Mouse (Mus musculus) limb, embryonic 15.5 days (tissue): ENCODE measurements around the gene Cdk6. TPM values are rescaled to one million over a fixed set of nuclear protein-coding genes. Genes with fewer than 3 reads are reported as not detected.
"Not testable (repeated sequence)": the region's sequence is repeated elsewhere in the genome, so short reads cannot be mapped to it uniquely, and the experiment has no call there.

Experiments used
- ATAC-seq: fragments of 200-750 bp; cut with Nextera tagmentation; 2 replicates; pipeline ENCODE4 v1.8.0; 2017; ENCODE audit warnings: low read depth, moderate TSS enrichment; ENCODE audit not compliant: insufficient number of reproducible peaks, low FRiP score, low TSS enrichment
- H3K27ac ChIP-seq: fragments of 300-500 bp; sonication (generic); 2 replicates; pipeline ENCODE4 v1.5.1; 2015; ENCODE audit warnings: moderate library complexity, mild to moderate bottlenecking, inconsistent platforms
- H3K27me3 ChIP-seq: fragments of 300-500 bp; sonication (generic); 2 replicates; pipeline ENCODE4 v1.6.1; 2015; ENCODE audit warnings: inconsistent platforms
- H3K36me3 ChIP-seq: fragments of 300-500 bp; sonication (generic); 2 replicates; pipeline ENCODE4 v1.6.1; 2015; ENCODE audit warnings: inconsistent platforms
- H3K4me1 ChIP-seq: fragments of 300-500 bp; sonication (generic); 2 replicates; pipeline ENCODE4 v1.6.1; 2015; ENCODE audit warnings: inconsistent platforms
- H3K4me2 ChIP-seq: fragments of 300-500 bp; sonication (generic); 2 replicates; pipeline ENCODE4 v1.6.1; 2015; ENCODE audit warnings: mild to moderate bottlenecking, inconsistent platforms
- H3K4me3 ChIP-seq: fragments of 300-500 bp; sonication (generic); 2 replicates; pipeline ENCODE4 v1.5.1; 2015; ENCODE audit warnings: mild to moderate bottlenecking, inconsistent platforms
- H3K9ac ChIP-seq: fragments of 300-500 bp; sonication (generic); 2 replicates; pipeline ENCODE4 v1.6.1; 2015; ENCODE audit warnings: inconsistent platforms
- H3K9me3 ChIP-seq: fragments of 300-500 bp; sonication (generic); 2 replicates; pipeline ENCODE4 v1.6.1; 2016; ENCODE audit warnings: inconsistent platforms
- WGBS: fragments of 180-500 bp; shearing (Covaris S2); methylation state at CpG from one replicate; pipeline ENCODE4 v1.1.7; 2015; 5-methylcytosine and 5-hydroxymethylcytosine counted together
- polyA plus RNA-seq: library from polyadenylated mRNA; unstranded; fragments of >200 nt; fragmentation: Nextera tagmentation; extraction: Ambion mirVana; gene quantifications from 2 replicates; pipeline ENCODE4 v1.2.1, GENCODE M21; 2015

Gene Cdk6
- 24.7 and 28.4 TPM in 2 replicates for polyA plus RNA-seq

DNA sequence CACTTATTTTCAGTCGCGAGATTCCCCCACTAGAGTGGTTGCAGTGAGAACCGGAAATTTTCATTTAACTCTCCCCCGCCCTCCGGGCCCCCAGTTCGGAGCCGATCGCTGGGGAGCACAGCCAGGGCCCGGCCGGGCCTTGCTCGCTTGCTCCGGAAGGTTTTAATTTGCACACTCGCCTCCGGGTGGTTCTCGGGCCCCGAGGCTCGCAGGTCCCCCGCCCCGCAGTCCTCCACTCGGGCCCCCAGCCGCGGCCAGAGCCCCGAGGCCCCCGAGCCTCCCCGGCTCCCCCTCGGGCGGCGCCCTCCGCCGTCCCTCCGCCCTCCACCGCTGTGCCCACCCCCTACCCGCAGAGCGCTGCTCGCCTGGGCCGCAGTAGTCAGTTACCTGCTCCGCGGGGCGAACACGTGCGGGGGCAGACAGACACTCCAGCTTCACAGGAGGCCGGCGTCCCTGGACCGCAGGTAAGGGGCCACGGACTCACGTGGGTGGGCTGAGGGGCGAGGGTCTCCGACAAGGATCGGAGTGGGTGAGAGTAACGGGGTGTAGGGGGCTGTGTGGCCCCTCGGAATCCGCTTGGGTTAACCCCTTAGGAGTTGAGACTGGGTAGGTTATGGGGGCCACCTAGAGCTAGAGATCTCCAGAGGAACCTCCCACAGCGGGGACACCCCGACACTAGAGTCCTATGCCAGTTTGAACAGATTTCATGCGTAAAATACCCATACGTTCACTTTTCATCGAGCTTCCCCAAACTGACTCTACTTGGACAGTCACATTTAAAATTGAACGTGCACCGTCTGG, at the start of gene Cdk6:
Gene Cdk6, plus strand, starts transcription at position 375 of the 801 bp plus-strand sequence.
- H3K27me3 ChIP-seq, result 0 out of 2 replicates have a peak, but pooled peaks cover 3% of the 10 kb centered on the region
- peak within 1 kb of the TSS; percentile 58 for H3K9ac ChIP-seq
- peak within 1 kb of the TSS; percentile 97 for H3K4me2 ChIP-seq
- ATAC-seq, result no peak
- H3K4me1 ChIP-seq, result peaks cover 12% of the 10 kb centered on the region
- peak within 1 kb of the TSS; percentile 71 for H3K4me3 ChIP-seq
- no peaks in the 10 kb centered on the region for H3K9me3 ChIP-seq
- H3K27ac ChIP-seq, result peak within 1 kb of the TSS; percentile 87
- under 1% methylated on average over 57 of the region's 59 CpGs for WGBS
- H3K36me3 ChIP-seq, result no peaks in the 10 kb centered on the region

- Histone ChIP-seq H3K4me3 (no peak overlapping the region), H3K4me1 (no peaks in the 10 kb centered on the region), H3K9me3 (no peaks in the 10 kb centered on the region), H3K4me2 (no peak overlapping the region), H3K36me3 (no peaks in the 10 kb centered on the region), H3K27me3 (no peaks in the 10 kb centered on the region), H3K9ac (no peak overlapping the region), H3K27ac (no peak overlapping the region)
- WGBS, result 86% methylated on average over 4 of the region's 4 CpGs
- no peak for ATAC-seq
Observed at GRCm38 (mm10) chr5:3293666-3294065, 47.6 kb upstream of the Cdk6 start.

- H3K9ac ChIP-seq, result no peak overlapping the region
- H3K4me2 ChIP-seq, result no peak overlapping the region
- WGBS, result 79% methylated on average over 12 of the region's 12 CpGs
- ATAC-seq, result no peak
- no peaks in the 10 kb centered on the region for H3K36me3 ChIP-seq
- no peak overlapping the region for H3K27ac ChIP-seq
- H3K4me1 ChIP-seq, result no peaks in the 10 kb centered on the region
- no peaks in the 10 kb centered on the region for H3K27me3 ChIP-seq
- no peak overlapping the region for H3K4me3 ChIP-seq
- no peaks in the 10 kb centered on the region for H3K9me3 ChIP-seq
Observed at GRCm38 (mm10) chr5:3300801-3301457, 40.4 kb upstream of the Cdk6 start.

- Histone ChIP-seq H3K4me2 (no peak overlapping the region), H3K4me3 (no peak overlapping the region), H3K9me3 (no peaks in the 10 kb centered on the region), H3K27ac (no peak overlapping the region), H3K4me1 (no peaks in the 10 kb centered on the region), H3K9ac (no peak overlapping the region), H3K36me3 (no peaks in the 10 kb centered on the region), H3K27me3 (no peaks in the 10 kb centered on the region)
- no peak for ATAC-seq
- WGBS, result 52% methylated on average over 5 of the region's 5 CpGs
Observed at GRCm38 (mm10) chr5:3301535-3301934, 39.8 kb upstream of the Cdk6 start.

GRCm38 (mm10) chr5:3303876-3304275, 37.4 kb upstream of the Cdk6 start:
- Histone ChIP-seq H3K9me3 (no peaks in the 10 kb centered on the region), H3K4me3 (no peak overlapping the region), H3K27ac (no peak overlapping the region), H3K4me1 (no peaks in the 10 kb centered on the region), H3K9ac (no peak overlapping the region), H3K36me3 (no peaks in the 10 kb centered on the region), H3K27me3 (no peaks in the 10 kb centered on the region), H3K4me2 (no peak overlapping the region)
- ATAC-seq, result no peak
- WGBS, result 88% methylated on average over 9 of the region's 9 CpGs

DNA sequence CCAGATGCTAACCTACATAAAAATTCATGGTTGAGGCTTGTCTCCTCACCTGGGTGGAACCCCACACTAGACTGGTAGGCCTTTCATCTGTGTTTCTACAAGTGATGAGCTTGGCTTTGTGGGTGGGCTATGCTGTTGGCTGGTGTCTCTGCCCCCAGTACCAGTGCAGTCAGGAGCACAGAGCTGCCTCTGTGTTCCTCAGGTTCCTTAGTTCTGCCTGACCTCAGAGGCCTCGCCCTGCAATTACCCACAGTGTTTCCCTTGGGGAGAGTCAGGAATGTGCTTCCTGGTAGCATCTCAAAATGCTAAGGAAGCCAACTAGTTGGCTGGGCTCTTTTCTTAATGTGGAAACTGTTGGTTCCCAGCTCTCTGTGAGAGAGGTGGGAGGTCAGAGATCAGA, 35.1 kb upstream of the Cdk6 start:
- no peak overlapping the region for H3K4me2 ChIP-seq
- no peaks in the 10 kb centered on the region for H3K36me3 ChIP-seq
- no peaks in the 10 kb centered on the region for H3K27me3 ChIP-seq
- H3K4me3 ChIP-seq, result no peak overlapping the region
- no peak for ATAC-seq
- H3K9ac ChIP-seq, result no peak overlapping the region
- no peaks in the 10 kb centered on the region for H3K4me1 ChIP-seq
- WGBS, result 69% methylated on average over 1 of the region's 1 CpGs
- no peaks in the 10 kb centered on the region for H3K9me3 ChIP-seq
- no peak overlapping the region for H3K27ac ChIP-seq

DNA sequence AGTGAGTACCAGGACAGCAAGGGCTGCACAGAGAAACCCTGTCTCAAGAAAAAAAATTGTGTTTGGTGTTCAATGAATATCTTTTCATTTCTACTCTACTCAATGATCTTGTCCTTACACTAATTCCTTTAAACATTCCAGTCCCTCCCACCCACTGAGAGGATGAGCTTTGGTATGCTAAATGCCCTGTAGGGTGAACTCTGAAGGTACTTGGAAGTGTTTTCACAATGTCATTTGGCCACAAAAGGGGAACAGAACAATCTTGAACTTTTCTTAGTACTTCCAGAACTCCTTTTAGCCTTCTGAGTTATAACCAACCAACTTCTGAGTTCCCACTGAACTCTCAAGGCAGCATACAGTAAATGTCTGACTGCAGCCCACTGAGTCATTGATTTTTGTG, 32.2 kb upstream of the Cdk6 start:
- no peak overlapping the region for H3K4me2 ChIP-seq
- H3K4me1 ChIP-seq, result no peaks in the 10 kb centered on the region
- H3K27me3 ChIP-seq, result no peaks in the 10 kb centered on the region
- no peak overlapping the region for H3K4me3 ChIP-seq
- H3K9me3 ChIP-seq, result no peaks in the 10 kb centered on the region
- no peaks in the 10 kb centered on the region for H3K36me3 ChIP-seq
- ATAC-seq, result no peak
- no peak overlapping the region for H3K27ac ChIP-seq
- no peak overlapping the region for H3K9ac ChIP-seq

DNA sequence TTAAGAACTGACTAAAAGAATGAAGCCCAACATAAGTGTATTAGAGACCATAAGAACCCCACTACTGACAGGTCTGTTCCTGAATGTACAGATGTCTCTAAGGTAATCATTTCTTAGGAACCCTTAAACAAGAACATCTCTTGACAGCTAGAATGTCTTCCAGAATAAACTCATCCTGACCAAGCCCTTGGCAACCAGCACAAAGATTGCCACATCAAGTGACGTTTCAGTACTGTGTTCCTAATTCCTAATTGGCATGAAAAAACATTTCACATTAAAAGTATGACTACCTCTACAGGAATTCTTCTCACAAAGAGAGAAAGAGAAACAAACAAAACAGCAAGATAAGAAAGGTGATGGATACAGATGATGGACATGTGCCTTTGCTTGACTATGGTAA, 31.7 kb upstream of the Cdk6 start:
- no peak overlapping the region for H3K9ac ChIP-seq
- no peaks in the 10 kb centered on the region for H3K27me3 ChIP-seq
- no peaks in the 10 kb centered on the region for H3K9me3 ChIP-seq
- no peak overlapping the region for H3K4me3 ChIP-seq
- no peak overlapping the region for H3K27ac ChIP-seq
- H3K4me1 ChIP-seq, result no peaks in the 10 kb centered on the region
- 59% methylated on average over 1 of the region's 1 CpGs for WGBS
- H3K36me3 ChIP-seq, result no peaks in the 10 kb centered on the region
- no peak for ATAC-seq
- H3K4me2 ChIP-seq, result no peak overlapping the region

DNA sequence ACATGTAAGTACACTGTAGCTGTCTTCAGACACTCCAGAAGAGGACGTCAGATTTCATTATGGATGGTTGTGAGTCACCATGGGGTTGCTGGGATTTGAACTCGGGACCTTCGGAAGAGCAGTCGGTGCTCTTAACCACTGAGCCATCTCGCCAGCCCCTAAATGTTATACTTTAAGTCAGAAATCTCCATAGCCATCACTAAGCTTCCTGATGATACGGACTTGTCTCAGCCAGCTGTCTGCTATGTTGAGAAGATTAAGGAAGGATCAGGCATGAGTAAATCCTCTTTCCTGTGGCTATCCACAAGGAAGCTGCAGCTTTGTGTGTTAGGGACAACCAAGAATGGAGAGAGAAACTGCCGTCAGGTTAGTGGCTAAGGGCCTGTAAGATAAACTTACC, 30.1 kb upstream of the Cdk6 start:
- not testable (repeated sequence) for H3K9me3 ChIP-seq, ATAC-seq, H3K36me3 ChIP-seq, H3K27me3 ChIP-seq, H3K27ac ChIP-seq, H3K4me3 ChIP-seq, H3K9ac ChIP-seq, H3K4me1 ChIP-seq, H3K4me2 ChIP-seq
- 87% methylated on average over 7 of the region's 7 CpGs for WGBS

DNA sequence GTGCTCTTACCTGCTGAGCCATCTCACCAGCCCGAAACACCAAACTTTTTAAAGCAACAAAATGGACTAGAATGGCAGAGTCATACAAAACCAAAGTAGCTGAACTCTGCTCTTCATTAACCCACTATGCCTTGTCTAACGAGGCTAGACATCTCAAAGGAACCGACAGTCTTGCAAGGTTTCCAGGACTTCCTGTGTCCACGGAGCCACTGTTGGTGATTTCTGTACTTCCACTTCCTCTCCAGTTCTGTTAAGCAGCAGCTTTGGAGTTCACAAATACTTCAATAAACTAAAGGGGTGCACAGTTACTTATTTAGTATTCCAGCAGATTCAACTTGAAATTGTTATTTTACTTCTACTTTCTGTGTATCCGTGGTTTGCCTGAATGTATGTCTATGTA, 23.6 kb upstream of the Cdk6 start:
- not testable (repeated sequence) for H3K27ac ChIP-seq, H3K27me3 ChIP-seq, H3K4me3 ChIP-seq, H3K36me3 ChIP-seq, H3K4me2 ChIP-seq, H3K9me3 ChIP-seq, H3K4me1 ChIP-seq, ATAC-seq, H3K9ac ChIP-seq
- 76% methylated on average over 5 of the region's 5 CpGs for WGBS

GRCm38 (mm10) chr5:3320225-3320624, 21.1 kb upstream of the Cdk6 start:
- no peak for ATAC-seq
- H3K27ac ChIP-seq, result no peak overlapping the region
- no peaks in the 10 kb centered on the region for H3K36me3 ChIP-seq
- H3K4me2 ChIP-seq, result no peak overlapping the region
- H3K27me3 ChIP-seq, result no peaks in the 10 kb centered on the region
- no peak overlapping the region for H3K4me3 ChIP-seq
- WGBS, result 29% methylated on average over 1 of the region's 1 CpGs
- H3K9ac ChIP-seq, result no peak overlapping the region
- H3K9me3 ChIP-seq, result no peaks in the 10 kb centered on the region
- no peaks in the 10 kb centered on the region for H3K4me1 ChIP-seq

GRCm38 (mm10) chr5:3322052-3322451, 19.2 kb upstream of the Cdk6 start:
- H3K27ac ChIP-seq, result no peak overlapping the region
- H3K9ac ChIP-seq, result no peak overlapping the region
- ATAC-seq, result no peak
- WGBS, result 43% methylated on average over 6 of the region's 6 CpGs
- no peaks in the 10 kb centered on the region for H3K4me1 ChIP-seq
- H3K4me3 ChIP-seq, result no peak overlapping the region
- no peaks in the 10 kb centered on the region for H3K36me3 ChIP-seq
- no peaks in the 10 kb centered on the region for H3K27me3 ChIP-seq
- no peak overlapping the region for H3K4me2 ChIP-seq
- H3K9me3 ChIP-seq, result no peaks in the 10 kb centered on the region
